Mouse (Mus musculus): ENCODE data around the gene Dhodh. TPM values are rescaled to one million over a fixed set of nuclear protein-coding genes. Genes with fewer than 3 reads are reported as not detected.

The Dhodh gene
- polyA plus RNA-seq, 1 experiment from 2014 or later: 34.3 TPM

DNA sequence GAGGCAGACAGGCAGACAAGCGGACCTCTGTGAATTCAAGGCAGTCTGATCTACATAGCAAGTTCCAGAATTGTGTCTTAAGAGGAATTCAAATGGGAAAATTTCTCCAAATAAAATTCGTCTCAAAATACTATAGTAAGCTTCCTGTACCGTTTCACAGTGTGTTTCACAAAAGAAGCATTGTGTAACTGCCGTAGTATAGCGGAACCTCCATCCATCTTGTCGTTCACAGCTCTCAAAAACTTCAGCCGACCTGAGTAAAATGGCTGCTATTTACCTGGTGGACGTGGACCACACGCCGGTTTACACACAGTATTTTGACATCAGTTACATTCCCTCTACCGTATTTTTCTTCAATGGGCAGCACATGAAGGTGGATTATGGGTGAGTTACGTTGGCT lies 37.3 kb downstream of the Dhodh start:
- no peak overlapping the region for H3K9ac ChIP-seq (ENCODE audit: low read depth, low read length)
- no peak overlapping the region for H3K27ac ChIP-seq (ENCODE audit: low read depth, low read length)
- H3K4me3 ChIP-seq (ENCODE audit: low read length): no peak overlapping the region
- peaks cover 8% of the 10 kb centered on the region; the same call in 1 of the 2 replicates for H3K36me3 ChIP-seq (ENCODE audit: control insufficient read depth, insufficient read depth, low read length)
- H3K27me3 ChIP-seq (replicated peaks; ENCODE audit: control insufficient read depth, insufficient read depth, low read length): no peaks in the 10 kb centered on the region
- no peak for ATAC-seq
- no peaks in the 10 kb centered on the region for H3K9me3 ChIP-seq (ENCODE audit: control insufficient read depth, low read length)
- 89% methylated on average over 12 of the region's 12 CpGs for WGBS
- H3K4me2 ChIP-seq (ENCODE audit: low read length): no peak overlapping the region
- H3K4me1 ChIP-seq (ENCODE audit: control insufficient read depth, insufficient read depth, low read depth, low read length): peaks cover 9% of the 10 kb centered on the region

DNA sequence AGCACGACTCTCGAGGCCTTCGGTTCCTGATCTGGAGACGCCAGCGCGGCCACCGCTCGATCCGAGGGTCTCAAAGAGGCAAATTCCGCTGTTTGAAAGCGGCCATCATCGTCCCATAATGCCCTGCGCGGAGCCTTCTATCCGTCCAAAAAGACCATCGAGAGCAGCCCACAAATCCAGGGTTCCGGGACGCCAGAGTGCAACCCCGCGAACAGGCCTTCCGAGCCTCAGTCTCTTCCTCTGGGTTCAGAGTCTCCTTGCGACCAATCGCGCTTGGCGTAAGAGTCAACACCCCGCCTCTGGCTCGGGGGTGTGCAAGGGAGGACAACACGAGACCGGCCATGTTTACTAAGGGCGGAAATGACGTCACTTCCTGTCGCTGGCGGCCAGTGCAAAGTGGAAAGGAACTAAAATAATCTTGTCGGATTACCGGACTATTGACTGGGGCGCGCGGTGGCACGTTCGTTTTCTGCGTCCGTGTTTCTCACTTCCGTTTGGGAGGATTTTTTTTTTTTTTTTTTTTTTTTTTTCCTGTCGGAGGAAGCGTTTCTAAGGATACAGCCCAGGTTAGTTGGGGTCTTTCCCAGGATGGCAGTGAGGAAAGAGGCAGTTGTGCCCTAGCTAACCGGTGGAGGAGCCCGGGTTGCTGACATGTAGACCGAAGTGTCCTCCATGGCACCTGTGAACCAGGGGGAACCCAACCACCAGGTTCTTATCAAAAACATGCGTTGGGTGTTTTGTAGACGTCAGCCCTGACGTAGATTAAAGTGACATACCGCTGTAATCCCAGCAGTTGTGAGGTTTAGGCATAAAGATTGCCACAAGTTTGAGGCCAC lies 42.8 kb downstream of the Dhodh start, which contains the start of the genes Dhx38 and Txnl4b:
Dhx38 (minus strand) TSS at position 364 of the 836 bp plus-strand sequence.
Txnl4b (plus strand) TSS at position 395 of the 836 bp plus-strand sequence.
- ATAC-seq: peak; percentile 100
- under 1% methylated on average over 51 of the region's 52 CpGs for WGBS

DNA sequence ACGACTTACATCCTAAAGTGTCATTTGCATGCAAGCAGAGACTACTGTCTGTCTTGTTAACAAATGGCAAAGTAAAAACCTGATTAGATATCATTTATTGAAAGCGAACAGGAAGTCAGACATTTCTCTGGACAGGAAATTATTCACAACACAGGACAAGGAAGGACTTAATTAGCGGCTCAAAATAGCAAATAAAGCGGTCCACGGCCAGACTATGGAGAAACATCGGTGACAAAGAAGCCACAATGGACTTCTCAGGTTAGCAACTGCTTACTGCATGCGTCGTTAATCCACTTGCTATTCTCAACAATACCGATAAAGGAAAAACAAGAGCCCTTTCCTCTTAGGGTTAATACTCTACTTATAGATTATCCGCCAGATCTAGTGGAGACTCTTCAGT lies 43.7 kb downstream of the Dhodh start:
- no peaks in the 10 kb centered on the region for H3K9me3 ChIP-seq (ENCODE audit: control insufficient read depth, low read length)
- peak overlapping the region; percentile 93 for H3K4me3 ChIP-seq (ENCODE audit: low read length)
- H3K27ac ChIP-seq (ENCODE audit: low read depth, low read length): peak overlapping the region; percentile 91; the same call in 1 of the 2 replicates
- peaks cover 16% of the 10 kb centered on the region for H3K4me1 ChIP-seq (ENCODE audit: control insufficient read depth, insufficient read depth, low read depth, low read length)
- no peaks in the 10 kb centered on the region for H3K27me3 ChIP-seq (replicated peaks; ENCODE audit: control insufficient read depth, insufficient read depth, low read length)
- peak overlapping the region; percentile 95 for H3K9ac ChIP-seq (ENCODE audit: low read depth, low read length)
- 7% methylated on average over 10 of the region's 10 CpGs for WGBS
- H3K4me2 ChIP-seq (ENCODE audit: low read length): peak overlapping the region; percentile 75
- no peak for ATAC-seq
- H3K36me3 ChIP-seq (ENCODE audit: control insufficient read depth, insufficient read depth, low read length): peaks cover 29% of the 10 kb centered on the region

More for the DNA sequence above, 42.8 kb downstream of the Dhodh start, which contains the start of the genes Dhx38 and Txnl4b:
- H3K4me3 ChIP-seq (ENCODE audit: low read length): peak within 1 kb of the TSS; percentile 93
- H3K36me3 ChIP-seq (ENCODE audit: control insufficient read depth, insufficient read depth, low read length): peaks cover 20% of the 10 kb centered on the region
- H3K9ac ChIP-seq (ENCODE audit: low read depth, low read length): peak within 1 kb of the TSS; percentile 95
- peaks cover 16% of the 10 kb centered on the region for H3K4me1 ChIP-seq (ENCODE audit: control insufficient read depth, insufficient read depth, low read depth, low read length)
- H3K4me2 ChIP-seq (ENCODE audit: low read length): peak within 1 kb of the TSS; percentile 79
- no peaks in the 10 kb centered on the region for H3K27me3 ChIP-seq (replicated peaks; ENCODE audit: control insufficient read depth, insufficient read depth, low read length)
- H3K27ac ChIP-seq (ENCODE audit: low read depth, low read length): peak within 1 kb of the TSS; percentile 91
- H3K9me3 ChIP-seq (ENCODE audit: control insufficient read depth, low read length): no peaks in the 10 kb centered on the region

DNA sequence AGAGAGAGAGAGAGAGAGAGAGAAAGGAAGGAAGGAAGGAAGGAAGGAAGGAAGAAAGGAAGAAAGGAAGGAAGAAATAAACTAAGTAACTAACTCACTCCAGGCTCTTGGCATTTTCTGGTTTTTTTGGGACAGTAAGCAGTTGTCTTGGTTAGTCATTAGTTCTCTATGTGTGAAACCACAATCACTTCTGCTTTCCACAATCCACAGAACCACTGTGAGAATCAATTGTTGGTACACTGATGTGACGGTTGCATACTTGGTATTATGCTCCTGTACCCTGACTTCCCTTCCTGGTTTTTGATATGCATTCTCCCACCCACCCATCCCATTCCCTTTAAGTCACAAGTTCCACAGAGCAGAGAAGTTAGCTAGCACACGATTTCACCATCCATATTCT lies 44.6 kb downstream of the Dhodh start:
- WGBS: 80% methylated on average over 2 of the region's 2 CpGs

DNA sequence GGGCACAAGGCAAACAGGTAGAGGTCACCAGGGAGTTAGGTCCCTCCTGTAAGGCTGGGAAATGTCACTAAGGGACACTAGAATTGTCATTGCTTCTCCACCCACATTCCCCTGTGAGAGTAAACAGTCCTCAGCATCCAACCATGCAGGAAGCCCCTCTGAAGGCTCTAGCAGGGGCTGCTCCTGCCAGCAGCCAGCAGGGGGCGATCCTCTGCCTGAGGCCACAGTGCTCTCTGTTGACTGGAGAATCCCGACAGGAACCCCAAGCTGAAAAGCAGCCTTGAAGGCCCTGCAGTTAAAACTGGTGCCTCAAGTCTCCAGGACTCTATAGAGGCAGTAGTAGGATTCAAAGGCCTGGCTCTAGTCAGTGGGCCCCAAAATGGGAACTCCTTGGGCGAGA lies 56.8 kb downstream of the Dhodh start:
- H3K27ac ChIP-seq (ENCODE audit: low read depth, low read length): no peak overlapping the region
- ATAC-seq: no peak
- no peak overlapping the region for H3K4me3 ChIP-seq (ENCODE audit: low read length)
- H3K4me1 ChIP-seq (ENCODE audit: control insufficient read depth, insufficient read depth, low read depth, low read length): no peaks in the 10 kb centered on the region
- 43% methylated on average over 3 of the region's 3 CpGs for WGBS
- H3K9ac ChIP-seq (ENCODE audit: low read depth, low read length): no peak overlapping the region
- no peak overlapping the region for H3K4me2 ChIP-seq (ENCODE audit: low read length)
- H3K36me3 ChIP-seq (ENCODE audit: control insufficient read depth, insufficient read depth, low read length): peaks cover 53% of the 10 kb centered on the region
- no peaks in the 10 kb centered on the region for H3K9me3 ChIP-seq (ENCODE audit: control insufficient read depth, low read length)
- H3K27me3 ChIP-seq (replicated peaks; ENCODE audit: control insufficient read depth, insufficient read depth, low read length): no peaks in the 10 kb centered on the region

More for the DNA sequence above, 44.6 kb downstream of the Dhodh start:
- Histone ChIP-seq H3K4me1 (ENCODE audit: control insufficient read depth, insufficient read depth, low read depth, low read length) (peaks cover 16% of the 10 kb centered on the region), H3K36me3 (ENCODE audit: control insufficient read depth, insufficient read depth, low read length) (peaks cover 35% of the 10 kb centered on the region), H3K9me3 (ENCODE audit: control insufficient read depth, low read length) (no peaks in the 10 kb centered on the region), H3K4me2 (ENCODE audit: low read length) (no peak overlapping the region), H3K4me3 (ENCODE audit: low read length) (no peak overlapping the region), H3K27me3 (replicated peaks; ENCODE audit: control insufficient read depth, insufficient read depth, low read length) (no peaks in the 10 kb centered on the region), H3K27ac (ENCODE audit: low read depth, low read length) (no peak overlapping the region), H3K9ac (ENCODE audit: low read depth, low read length) (no peak overlapping the region)
- ATAC-seq: no peak

DNA sequence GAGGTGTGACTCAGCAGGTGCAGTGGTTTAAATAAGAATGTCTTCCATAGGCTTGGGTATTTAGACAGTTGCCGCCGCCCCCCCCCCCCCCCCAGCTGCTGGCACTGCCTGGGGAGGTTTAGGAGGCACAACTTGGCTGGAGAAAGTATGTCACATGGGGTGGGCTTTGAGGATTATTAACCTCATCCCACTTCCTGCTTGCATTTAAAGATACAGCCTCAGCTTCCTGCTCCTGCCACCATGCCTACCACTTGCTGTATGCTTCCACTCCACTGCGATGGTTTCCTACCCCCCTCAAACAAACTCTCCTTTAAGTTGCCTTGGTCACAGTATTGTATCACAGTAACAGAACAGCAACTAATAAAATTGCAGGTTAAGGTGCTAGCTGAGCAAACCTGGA lies 64.4 kb downstream of the Dhodh start:
- Histone ChIP-seq H3K27ac (ENCODE audit: low read depth, low read length) (no peak overlapping the region), H3K4me1 (ENCODE audit: control insufficient read depth, insufficient read depth, low read depth, low read length) (no peaks in the 10 kb centered on the region), H3K36me3 (ENCODE audit: control insufficient read depth, insufficient read depth, low read length) (peaks cover 11% of the 10 kb centered on the region), H3K9ac (ENCODE audit: low read depth, low read length) (no peak overlapping the region), H3K27me3 (replicated peaks; ENCODE audit: control insufficient read depth, insufficient read depth, low read length) (no peaks in the 10 kb centered on the region), H3K9me3 (ENCODE audit: control insufficient read depth, low read length) (no peaks in the 10 kb centered on the region), H3K4me2 (ENCODE audit: low read length) (no peak overlapping the region), H3K4me3 (ENCODE audit: low read length) (no peak overlapping the region)
- ATAC-seq: no peak
- 56% methylated on average over 3 of the region's 3 CpGs for WGBS

DNA sequence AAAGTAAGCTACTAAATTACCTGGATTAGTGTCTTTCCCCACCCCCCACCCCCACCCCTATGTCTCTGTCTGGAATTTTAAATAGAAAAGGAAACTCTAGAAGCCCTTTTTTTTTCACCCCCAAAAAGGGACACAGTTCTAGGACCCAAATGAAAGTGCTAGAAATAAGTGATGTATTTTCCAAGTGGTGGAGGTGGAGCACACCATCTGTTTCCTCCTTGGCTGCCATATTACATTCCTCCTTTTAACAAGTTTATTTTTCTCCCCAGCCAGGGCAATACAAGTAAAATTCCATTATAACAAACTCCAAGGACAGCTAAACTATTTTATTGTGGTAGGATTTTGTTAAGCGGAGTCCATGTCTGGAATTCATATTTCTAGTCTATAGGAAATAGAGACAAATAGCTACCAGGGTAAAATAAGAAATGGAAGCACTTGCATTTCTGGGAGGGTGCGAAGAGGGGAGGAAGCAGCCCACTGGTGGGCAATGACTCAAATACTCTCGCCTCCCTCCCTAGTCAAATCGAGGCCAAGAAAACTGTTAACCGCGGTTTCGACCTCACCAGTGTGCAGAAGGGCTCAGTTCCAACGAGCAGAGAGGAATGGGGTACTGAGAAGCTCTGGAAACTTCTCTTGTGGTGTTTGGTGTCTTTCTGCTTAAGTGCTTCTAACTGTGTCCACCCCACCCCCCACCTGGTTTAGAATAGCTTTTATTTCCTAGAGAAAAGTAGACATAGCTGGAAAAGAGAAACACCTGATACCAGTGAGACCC lies 65.5 kb downstream of the Dhodh start:
- H3K4me2 ChIP-seq (ENCODE audit: low read length): no peak overlapping the region
- no peaks in the 10 kb centered on the region for H3K9me3 ChIP-seq (ENCODE audit: control insufficient read depth, low read length)
- H3K4me3 ChIP-seq (ENCODE audit: low read length): no peak overlapping the region
- 84% methylated on average over 8 of the region's 8 CpGs for WGBS
- no peak overlapping the region for H3K27ac ChIP-seq (ENCODE audit: low read depth, low read length)
- no peaks in the 10 kb centered on the region for H3K4me1 ChIP-seq (ENCODE audit: control insufficient read depth, insufficient read depth, low read depth, low read length)
- no peak for ATAC-seq
- H3K9ac ChIP-seq (ENCODE audit: low read depth, low read length): no peak overlapping the region
- H3K27me3 ChIP-seq (replicated peaks; ENCODE audit: control insufficient read depth, insufficient read depth, low read length): no peaks in the 10 kb centered on the region
- H3K36me3 ChIP-seq (ENCODE audit: control insufficient read depth, insufficient read depth, low read length): peaks cover 4% of the 10 kb centered on the region; the same call in 1 of the 2 replicates

DNA sequence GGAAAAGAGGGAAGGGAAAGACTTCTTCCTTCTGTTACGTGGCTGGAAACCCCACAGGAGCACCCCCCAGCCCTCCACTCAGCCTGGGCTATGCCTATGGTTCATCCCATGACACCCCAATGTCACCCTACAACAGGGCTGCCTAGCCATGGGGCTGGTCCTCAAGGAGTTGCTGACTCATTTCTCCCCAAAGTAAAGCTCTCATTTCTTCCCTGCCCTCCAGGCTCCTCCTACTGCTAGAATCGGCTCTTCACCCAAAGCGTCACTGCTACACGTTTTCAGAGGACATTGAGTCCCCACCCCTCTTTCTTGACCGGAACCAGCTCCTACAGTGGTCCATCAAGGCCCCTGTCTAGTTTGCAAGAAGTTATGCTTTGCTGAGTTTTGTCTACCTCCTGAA lies 66.3 kb downstream of the Dhodh start:
- no peaks in the 10 kb centered on the region for H3K9me3 ChIP-seq (ENCODE audit: control insufficient read depth, low read length)
- 78% methylated on average over 5 of the region's 5 CpGs for WGBS
- H3K36me3 ChIP-seq (ENCODE audit: control insufficient read depth, insufficient read depth, low read length): no peaks in the 10 kb centered on the region
- no peak overlapping the region for H3K27ac ChIP-seq (ENCODE audit: low read depth, low read length)
- H3K4me1 ChIP-seq (ENCODE audit: control insufficient read depth, insufficient read depth, low read depth, low read length): no peaks in the 10 kb centered on the region
- no peak overlapping the region for H3K4me2 ChIP-seq (ENCODE audit: low read length)
- H3K4me3 ChIP-seq (ENCODE audit: low read length): no peak overlapping the region
- no peak overlapping the region for H3K9ac ChIP-seq (ENCODE audit: low read depth, low read length)
- no peak for ATAC-seq
- H3K27me3 ChIP-seq (replicated peaks; ENCODE audit: control insufficient read depth, insufficient read depth, low read length): no peaks in the 10 kb centered on the region
